ENCODE assay signal across 8 mouse cellular contexts in genomic region chr2:167014702-167015381, GRCm38 (mm10). TPM values are rescaled to one million over a fixed set of nuclear protein-coding genes. Genes with fewer than 3 reads are reported as not detected.
A peak's percentile ranks its signal among the peaks of the same experiment; 100 is the strongest.
DNase-seq lines count a peak whose midpoint lies in the region; ATAC-seq and TF ChIP-seq lines count a peak whose summit lies in the region.

Gene Ddx27 (plus strand): TSS chr2:167015193.

- H3K79me2 ChIP-seq in heart, adult 2 months (replicated peaks; ENCODE audit: control insufficient read depth, insufficient read depth, low read length) = 0 out of 2 replicates have a peak, but pooled peaks cover 4% of the 10 kb centered on the region

- no peak for TF ChIP-seq EP300 in heart, adult 2 months (IDR thresholded peaks at IDR 0.05; ENCODE audit: insufficient read depth, low read depth, low read length)

- TF ChIP-seq POLR2A in heart, adult 2 months (IDR thresholded peaks at IDR 0.05; ENCODE audit: insufficient read depth, low read depth, low read length) = peak; percentile 71

- peaks cover 9% of the 10 kb centered on the region for H3K4me1 ChIP-seq in embryonic facial prominence, embryonic 14.5 days (ENCODE audit: control insufficient read depth, insufficient read depth, low read length)
- H3K4me1 ChIP-seq in heart, adult 2 months (ENCODE audit: control insufficient read depth, insufficient read depth, low read length) = peaks cover 5% of the 10 kb centered on the region
- H3K4me1 ChIP-seq in limb, embryonic 13.5 days = peaks cover 15% of the 10 kb centered on the region
- H3K4me1 ChIP-seq in midbrain, embryonic 16.5 days (ENCODE audit: control insufficient read depth, insufficient read depth, low read length) = peaks cover 15% of the 10 kb centered on the region

- peak; percentile 92 for DNase-seq in 3T3-L1 (ENCODE audit: low read depth, low spot score)
- DNase-seq in adrenal gland, postnatal 4 days (ENCODE audit: low spot score in 2 of 2) = peak; percentile 84 to 87
- DNase-seq in embryonic facial prominence, embryonic 14.5 days (ENCODE audit: low spot score) = peak; percentile 95
- peak; percentile 93 to 95 for DNase-seq in heart, adult 2 months
- DNase-seq in kidney, adult 8-10 months = peak; percentile 87 to 92
- DNase-seq in spleen, postnatal 10 days (ENCODE audit: low spot score in 2 of 2) = peak; percentile 87 to 95

- H3K4me3 ChIP-seq in embryonic facial prominence, embryonic 14.5 days (ENCODE audit: low read depth, low read length) = peak within 1 kb of the TSS; percentile 95
- H3K4me3 ChIP-seq in heart, adult 2 months = peak within 1 kb of the TSS; percentile 79
- H3K4me3 ChIP-seq in limb, embryonic 13.5 days = peak within 1 kb of the TSS; percentile 87
- H3K4me3 ChIP-seq in midbrain, embryonic 16.5 days (ENCODE audit: low read depth, low read length) = peak within 1 kb of the TSS; percentile 92

- peak within 1 kb of the TSS; percentile 82 for H3K4me2 ChIP-seq in embryonic facial prominence, embryonic 14.5 days (ENCODE audit: low read depth, low read length)
- peak within 1 kb of the TSS; percentile 95 for H3K4me2 ChIP-seq in limb, embryonic 13.5 days (replicated peaks)
- peak within 1 kb of the TSS; percentile 99 for H3K4me2 ChIP-seq in midbrain, embryonic 16.5 days (ENCODE audit: low read length)

- intact Hi-C loops in heart, adult 2 months (cut with DNase I) = loop anchor here (1.0 to 5.0 kb wide), 2 partner anchors 19 to 37 kb away; partner anchors contain the start of gene Stau1

- H3K9me3 ChIP-seq in embryonic facial prominence, embryonic 14.5 days (ENCODE audit: control insufficient read depth, low read length) = no peaks in the 10 kb centered on the region
- no peaks in the 10 kb centered on the region for H3K9me3 ChIP-seq in limb, embryonic 13.5 days
- H3K9me3 ChIP-seq in midbrain, embryonic 16.5 days (replicated peaks; ENCODE audit: control insufficient read depth, low read length, poor library complexity, severe bottlenecking) = no peaks in the 10 kb centered on the region

- TF ChIP-seq CTCF in heart, adult 2 months (IDR thresholded peaks at IDR 0.05) = no peak

- peak within 1 kb of the TSS; percentile 85 for H3K9ac ChIP-seq in embryonic facial prominence, embryonic 14.5 days (ENCODE audit: low read depth, low read length)
- H3K9ac ChIP-seq in heart, adult 2 months (ENCODE audit: low read depth, low read length) = peak within 1 kb of the TSS; percentile 63
- peak within 1 kb of the TSS; percentile 89 for H3K9ac ChIP-seq in limb, embryonic 13.5 days
- H3K9ac ChIP-seq in midbrain, embryonic 16.5 days (ENCODE audit: low read depth, low read length) = peak within 1 kb of the TSS; percentile 84

- H3K36me3 ChIP-seq in embryonic facial prominence, embryonic 14.5 days (ENCODE audit: control insufficient read depth, insufficient read depth, low read length) = peaks cover 20% of the 10 kb centered on the region
- peaks cover 2% of the 10 kb centered on the region; the same call in 1 of the 2 replicates for H3K36me3 ChIP-seq in heart, adult 2 months (ENCODE audit: control insufficient read depth, insufficient read depth, low read length)
- H3K36me3 ChIP-seq in limb, embryonic 13.5 days = peaks cover 22% of the 10 kb centered on the region
- H3K36me3 ChIP-seq in midbrain, embryonic 16.5 days (ENCODE audit: control insufficient read depth, insufficient read depth, low read length) = peaks cover 8% of the 10 kb centered on the region

- ATAC-seq in embryonic facial prominence, embryonic 14.5 days (ENCODE audit: low read depth) = peak; percentile 90
- peak; percentile 88 for ATAC-seq in limb, embryonic 13.5 days (ENCODE audit: low FRiP score, low read depth)
- peak; percentile 90 for ATAC-seq in midbrain, embryonic 16.5 days

- WGBS in embryonic facial prominence, embryonic 14.5 days = 2% methylated on average over 33 of the region's 37 CpGs
- 2% methylated on average over 37 of the region's 37 CpGs for WGBS in heart, adult 2 months
- WGBS in limb, embryonic 13.5 days = 3% methylated on average over 37 of the region's 37 CpGs
- WGBS in midbrain, embryonic 16.5 days = 2% methylated on average over 37 of the region's 37 CpGs

- peak within 1 kb of the TSS; percentile 85 for H3K27ac ChIP-seq in embryonic facial prominence, embryonic 14.5 days (replicated peaks; ENCODE audit: low read depth, low read length)
- peak within 1 kb of the TSS; percentile 75 for H3K27ac ChIP-seq in heart, adult 2 months
- H3K27ac ChIP-seq in limb, embryonic 13.5 days = peak within 1 kb of the TSS; percentile 69
- H3K27ac ChIP-seq in midbrain, embryonic 16.5 days (ENCODE audit: low read length) = peak within 1 kb of the TSS; percentile 71

- H3K27me3 ChIP-seq in embryonic facial prominence, embryonic 14.5 days (replicated peaks; ENCODE audit: control insufficient read depth, insufficient read depth, low read length) = no peaks in the 10 kb centered on the region
- no peaks in the 10 kb centered on the region for H3K27me3 ChIP-seq in heart, adult 2 months (ENCODE audit: control insufficient read depth, insufficient read depth, low read length)
- H3K27me3 ChIP-seq in limb, embryonic 13.5 days = no peaks in the 10 kb centered on the region
- H3K27me3 ChIP-seq in midbrain, embryonic 16.5 days (ENCODE audit: control insufficient read depth, insufficient read depth, low read depth, low read length) = no peaks in the 10 kb centered on the region

RNA-seq across cellular contexts. Expression of gene Ddx27, which starts in this region (rescaled TPM):
- total RNA-seq in adrenal gland, postnatal 4 days (2021) = 10 to 100 TPM; 44.3 to 50.5 TPM
- polyA plus RNA-seq in embryonic facial prominence, embryonic 14.5 days (2014; fragmentation: Nextera tagmentation; extraction: Ambion mirVana) = 31.2 and 34.8 TPM in 2 replicates
- total RNA-seq in heart, adult 2 months (2021) = 10 to 100 TPM; 10.9 to 11.3 TPM
- 6.9 and 7.7 TPM in 2 replicates for polyA plus RNA-seq in heart, adult 2 months (2012; rRNA removed)
- polyA plus RNA-seq in limb, embryonic 13.5 days (2015; fragmentation: Nextera tagmentation; extraction: Ambion mirVana) = 54.3 and 54.6 TPM in 2 replicates
- 37.6 and 37.8 TPM in 2 replicates for polyA plus RNA-seq in midbrain, embryonic 16.5 days (2015; fragmentation: Nextera tagmentation; extraction: Ambion mirVana)

Comparison
In these comparisons a context has a peak if more than half of its experiments do, and no peak if none do; other contexts are left out.
1. Peak in every context shown above with its lines: DNase-seq, ATAC-seq, H3K4me3 ChIP-seq and H3K27ac ChIP-seq.